Mouse (Mus musculus) T-helper 1 cell (primary cell): ENCODE measurements at regions not wholly inside any gene's neighbourhood (a gene's known extent, or its start where the extent isn't known, plus 50 kb on each side); places are given as distances from the start of the nearest gene placed in this dataset.

Experiments
- in situ Hi-C: fragments of 300-600 bp; cut with MboI, MseI; formaldehyde crosslinking; loops from one replicate; pipeline ENCODE4 v1.15.1; 2025; ENCODE audit warnings: high pct_unique_total_duplicates

- in situ Hi-C loops, result no loop called here
Observed at GRCm38 (mm10) chr2:78600753-78601152, 267.2 kb upstream of the Ube2e3 start.

GRCm38 (mm10) chr2:78598039-78598438, 269.9 kb upstream of the Ube2e3 start:
- in situ Hi-C loops, result no loop called here

- in situ Hi-C loops, result no loop called here
Observed at GRCm38 (mm10) chr2:78596251-78596650, 271.7 kb upstream of the Ube2e3 start.

- in situ Hi-C loops, result no loop called here
Observed at GRCm38 (mm10) chr2:78580013-78580412, 287.9 kb upstream of the Ube2e3 start.

- in situ Hi-C loops, result no loop called here
Observed at GRCm38 (mm10) chr2:78572492-78572891, 295.4 kb upstream of the Ube2e3 start.

GRCm38 (mm10) chr2:78558128-78558527, 309.8 kb upstream of the Ube2e3 start:
- in situ Hi-C loops, result no loop called here

- in situ Hi-C loops, result no loop called here
Observed at GRCm38 (mm10) chr2:78551085-78551484, 316.8 kb upstream of the Ube2e3 start.

GRCm38 (mm10) chr2:78548683-78549467, 319.0 kb upstream of the Ube2e3 start:
- in situ Hi-C loops, result loop anchor here (10.0 to 25.0 kb wide), 2 partner anchors 363 to 1166 kb away; no protein-coding TSS in a partner anchor

- in situ Hi-C loops, result loop anchor here (10.0 to 25.0 kb wide), 2 partner anchors 365 to 1168 kb away; no protein-coding TSS in a partner anchor
Observed at GRCm38 (mm10) chr2:78547286-78547685, 320.6 kb upstream of the Ube2e3 start.

GRCm38 (mm10) chr2:78540422-78540821, 327.5 kb upstream of the Ube2e3 start:
- in situ Hi-C loops, result loop anchor here (10.0 to 25.0 kb wide), 2 partner anchors 372 to 1174 kb away; no protein-coding TSS in a partner anchor

GRCm38 (mm10) chr2:78539592-78540300, 328.2 kb upstream of the Ube2e3 start:
- in situ Hi-C loops, result loop anchor here (10.0 to 25.0 kb wide), 2 partner anchors 373 to 1175 kb away; no protein-coding TSS in a partner anchor

- in situ Hi-C loops, result loop anchor here (25.0 kb wide), 1 partner anchor 375 kb away; no protein-coding TSS in a partner anchor
Observed at GRCm38 (mm10) chr2:78537574-78537973, 330.4 kb upstream of the Ube2e3 start.

- in situ Hi-C loops, result loop anchor here (25.0 kb wide), 1 partner anchor 378 kb away; no protein-coding TSS in a partner anchor
Observed at GRCm38 (mm10) chr2:78533881-78534280, 334.0 kb upstream of the Ube2e3 start.

GRCm38 (mm10) chr2:78530535-78530934, 337.4 kb upstream of the Ube2e3 start:
- in situ Hi-C loops, result loop anchor here (25.0 kb wide), 1 partner anchor 382 kb away; no protein-coding TSS in a partner anchor

GRCm38 (mm10) chr2:78520258-78521023, 347.5 kb upstream of the Ube2e3 start:
- in situ Hi-C loops, result no loop called here

- in situ Hi-C loops, result no loop called here
Observed at GRCm38 (mm10) chr2:78493115-78493514, 374.8 kb upstream of the Ube2e3 start.

GRCm38 (mm10) chr2:78480036-78480435, 387.9 kb upstream of the Ube2e3 start:
- in situ Hi-C loops, result no loop called here

- in situ Hi-C loops, result no loop called here
Observed at GRCm38 (mm10) chr2:78459444-78459843, 408.5 kb upstream of the Ube2e3 start.

- in situ Hi-C loops, result no loop called here
Observed at GRCm38 (mm10) chr2:78453411-78453810, 414.5 kb upstream of the Ube2e3 start.

- in situ Hi-C loops, result no loop called here
Observed at GRCm38 (mm10) chr2:78436816-78437215, 431.1 kb upstream of the Ube2e3 start.

- in situ Hi-C loops, result no loop called here
Observed at GRCm38 (mm10) chr2:78435071-78435470, 432.9 kb upstream of the Ube2e3 start.
